In the genomic region with DNA sequence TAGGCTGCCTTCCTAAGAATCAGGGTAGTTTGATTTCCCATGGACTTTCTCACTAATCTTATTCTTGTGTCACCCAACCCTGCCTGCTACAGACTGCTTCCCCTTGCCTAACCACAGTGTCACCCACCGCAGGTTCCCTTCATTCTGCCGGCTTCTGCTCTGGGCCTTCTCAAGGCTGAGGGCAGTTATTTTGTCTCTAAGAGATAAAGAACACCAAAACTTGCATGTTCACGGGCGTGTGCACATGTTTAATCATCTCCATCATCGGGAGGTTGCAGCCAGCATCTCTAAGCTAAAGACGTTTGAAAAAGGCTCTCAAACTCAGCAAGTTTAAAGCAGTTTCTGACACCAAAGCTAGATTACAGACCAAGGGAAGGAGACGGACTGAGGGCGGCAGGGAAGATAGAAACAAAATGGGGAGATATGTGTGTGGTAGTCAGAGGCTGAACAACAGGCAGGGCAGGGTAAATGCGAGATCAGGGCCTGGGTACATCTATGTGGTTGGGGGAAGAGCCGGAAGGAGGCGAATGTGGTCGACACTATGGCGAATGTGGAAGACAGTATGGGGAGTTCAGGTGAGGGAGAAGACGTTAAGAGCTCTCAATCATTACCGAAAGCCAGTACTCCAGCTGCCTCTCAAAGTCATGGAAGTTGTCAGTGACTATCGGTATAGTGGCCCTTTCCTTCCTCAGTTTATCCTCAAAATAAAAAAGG, we compare ENCODE assay signal across 8 mouse cellular contexts. TPM values are rescaled to one million over a fixed set of nuclear protein-coding genes. Genes with fewer than 3 reads are reported as not detected.
DNase-seq lines count a peak whose midpoint lies in the region; ATAC-seq and TF ChIP-seq lines count a peak whose summit lies in the region.

No protein-coding gene starts in this region.

- peaks cover 4% of the 10 kb centered on the region for H3K4me1 ChIP-seq in bone marrow, adult 2 months (ENCODE audit: control insufficient read depth, insufficient read depth, low read length)
- peaks cover 49% of the 10 kb centered on the region for H3K4me1 ChIP-seq in lung, postnatal 0 days (ENCODE audit: insufficient read depth, low read depth, low read length)

- TF ChIP-seq CTCF in bone marrow, adult 2 months (IDR thresholded peaks at IDR 0.05; ENCODE audit: control insufficient read depth, insufficient read depth, low read length), result no peak
- TF ChIP-seq CTCF in lung, postnatal 0 days (IDR thresholded peaks at IDR 0.05), result no peak

- H3K4me2 ChIP-seq in lung, postnatal 0 days (replicated peaks; ENCODE audit: low read depth, low read length), result peak overlapping the region; percentile 81

- DNase-seq in adrenal gland, postnatal 14 days, result peak; percentile 39
- no peak for DNase-seq in adrenal gland, postnatal 25 days
- DNase-seq in lung, postnatal 0 days (ENCODE audit: low spot score), result peak; percentile 35
- peak; percentile 64 for DNase-seq in splenic B cell, adult 2 months (ENCODE audit: low read depth, low spot score)
- DNase-seq in right cerebral cortex, postnatal 10 days (ENCODE audit: low spot score in 2 of 2), result no peak
- no peak for DNase-seq in adrenal gland, adult 8-10 months

- peak overlapping the region; percentile 98 for H3K4me3 ChIP-seq in bone marrow, adult 2 months (replicated peaks; ENCODE audit: control insufficient read depth, low read depth, low read length)
- H3K4me3 ChIP-seq in lung, postnatal 0 days (ENCODE audit: low read depth, low read length), result peak overlapping the region; percentile 93

- no peaks in the 10 kb centered on the region for H3K27me3 ChIP-seq in lung, postnatal 0 days (replicated peaks; ENCODE audit: insufficient read depth, low read length)
- no peaks in the 10 kb centered on the region for H3K27me3 ChIP-seq in splenic B cell, adult 2 months (ENCODE audit: control insufficient read depth, insufficient read depth, low read length, poor library complexity, severe bottlenecking)

- peak; percentile 47 to 49 for ATAC-seq in hematopoietic stem cell, adult 5-6 weeks (replicated peaks in 1 of 2; ENCODE audit: insufficient read depth in 1 of 2, low FRiP score in 2 of 2, low TSS enrichment in 1 of 2, low read depth in 1 of 2, poor library complexity in 2 of 2, severe bottlenecking in 2 of 2)
- no peak for ATAC-seq in lung, postnatal 0 days

- peak overlapping the region; percentile 95 for H3K9ac ChIP-seq in lung, postnatal 0 days (replicated peaks; ENCODE audit: low read depth)

- no peaks in the 10 kb centered on the region for H3K9me3 ChIP-seq in lung, postnatal 0 days (ENCODE audit: low read length)

- TF ChIP-seq POLR2A in bone marrow, adult 2 months (IDR thresholded peaks at IDR 0.05; ENCODE audit: borderline replicate concordance, control insufficient read depth, low read depth, low read length), result no peak

- TF ChIP-seq EP300 in lung, postnatal 0 days (IDR thresholded peaks at IDR 0.05), result no peak

- under 1% methylated on average over 16 of the region's 16 CpGs for WGBS in bone marrow, adult 2 months
- 7% methylated on average over 16 of the region's 16 CpGs for WGBS in lung, postnatal 0 days

- peak overlapping the region; percentile 97 for H3K27ac ChIP-seq in bone marrow, adult 2 months (ENCODE audit: control insufficient read depth, insufficient read depth, low read depth, low read length, poor library complexity)
- H3K27ac ChIP-seq in lung, postnatal 0 days (ENCODE audit: low read length), result peak overlapping the region; percentile 99

- H3K36me3 ChIP-seq in lung, postnatal 0 days (ENCODE audit: insufficient read depth, low read length), result no peaks in the 10 kb centered on the region
- no peaks in the 10 kb centered on the region; the same call in 1 of the 2 replicates for H3K36me3 ChIP-seq in splenic B cell, adult 2 months (ENCODE audit: control insufficient read depth, insufficient read depth, low read length, poor library complexity, severe bottlenecking)

RNA-seq across cellular contexts. Expression of gene Rhog, which starts 7.0 kb away (rescaled TPM):
- total RNA-seq in adrenal gland, postnatal 14 days (2021), result 53.6 and 63.5 TPM in 2 replicates
- total RNA-seq in adrenal gland, postnatal 25 days (2021), result 58.9 and 59.7 TPM in 2 replicates
- polyA plus RNA-seq in bone marrow, adult 2 months (2011; ENCODE audit: insufficient read depth, insufficient read length, low replicate concordance, missing spikeins), result 89.0 and 95.2 TPM in 2 replicates
- total RNA-seq in hematopoietic stem cell, adult 5-6 weeks (2017), result 34.9 and 35.8 TPM in 2 replicates
- 133 and 141 TPM in 2 replicates for polyA plus RNA-seq in lung, postnatal 0 days (2015; fragmentation: Nextera tagmentation; extraction: Ambion mirVana)
- total RNA-seq in adrenal gland, adult 8-10 months (2022), result 10 to 100 TPM; 39.8 to 54.4 (median 47.5) TPM

RNA-seq across cellular contexts. Expression of gene Stim1, which starts 18.8 kb away (rescaled TPM):
- 71.0 and 88.3 TPM in 2 replicates for total RNA-seq in adrenal gland, postnatal 14 days (2021)
- 52.4 and 65.8 TPM in 2 replicates for total RNA-seq in adrenal gland, postnatal 25 days (2021)
- 12.8 and 24.8 TPM in 2 replicates for polyA plus RNA-seq in bone marrow, adult 2 months (2011; ENCODE audit: insufficient read depth, insufficient read length, low replicate concordance, missing spikeins)
- 31.1 and 38.0 TPM in 2 replicates for total RNA-seq in hematopoietic stem cell, adult 5-6 weeks (2017)
- 18.6 and 19.1 TPM in 2 replicates for polyA plus RNA-seq in lung, postnatal 0 days (2015; fragmentation: Nextera tagmentation; extraction: Ambion mirVana)
- total RNA-seq in adrenal gland, adult 8-10 months (2022), result 10 to 100 TPM; 74.4 to 93.6 (median 83.3) TPM

RNA-seq across cellular contexts. Expression of gene Pgap2, which starts 38.8 kb away (rescaled TPM):
- 75.7 and 87.8 TPM in 2 replicates for total RNA-seq in adrenal gland, postnatal 14 days (2021)
- total RNA-seq in adrenal gland, postnatal 25 days (2021), result 82.3 and 110 TPM in 2 replicates
- polyA plus RNA-seq in bone marrow, adult 2 months (2011; ENCODE audit: insufficient read depth, insufficient read length, low replicate concordance, missing spikeins), result 6.9 and 24.4 TPM in 2 replicates
- 35.2 and 48.2 TPM in 2 replicates for total RNA-seq in hematopoietic stem cell, adult 5-6 weeks (2017)
- 109 and 137 TPM in 2 replicates for polyA plus RNA-seq in lung, postnatal 0 days (2015; fragmentation: Nextera tagmentation; extraction: Ambion mirVana)
- 10 to 100 TPM; 76.4 to 94.5 (median 93.0) TPM for total RNA-seq in adrenal gland, adult 8-10 months (2022)

RNA-seq across cellular contexts. Expression of gene Nup98, which starts 38.9 kb away (rescaled TPM):
- total RNA-seq in adrenal gland, postnatal 14 days (2021), result 56.4 and 61.3 TPM in 2 replicates
- 60.8 and 61.0 TPM in 2 replicates for total RNA-seq in adrenal gland, postnatal 25 days (2021)
- polyA plus RNA-seq in bone marrow, adult 2 months (2011; ENCODE audit: insufficient read depth, insufficient read length, low replicate concordance, missing spikeins), result 10.4 and 18.9 TPM in 2 replicates
- 55.3 and 58.8 TPM in 2 replicates for total RNA-seq in hematopoietic stem cell, adult 5-6 weeks (2017)
- 15.5 and 17.0 TPM in 2 replicates for polyA plus RNA-seq in lung, postnatal 0 days (2015; fragmentation: Nextera tagmentation; extraction: Ambion mirVana)
- total RNA-seq in adrenal gland, adult 8-10 months (2022), result 10 to 100 TPM; 56.0 to 84.3 (median 74.0) TPM

Comparison
In these comparisons a context has a peak if more than half of its experiments do, and no peak if none do; other contexts are left out.
1. DNase-seq: peak in adrenal gland, postnatal 14 days (single experiment), lung, postnatal 0 days (single experiment) and splenic B cell, adult 2 months (single experiment); none in adrenal gland, postnatal 25 days (single experiment), right cerebral cortex, postnatal 10 days (0 of 2) and adrenal gland, adult 8-10 months (single experiment).